Mouse (Mus musculus) CD4-positive helper T cell, adult 2 months (primary cell): Measurements from ENCODE around the gene Ccni.

Experiments
- DNase-seq: peaks from one replicate; pipeline ENCODE4 v3.0.0-alpha.2; 2012; ENCODE audit warnings: low read depth, missing footprints, low spot score

The Ccni gene

GRCm38 (mm10) chr5:93201181-93201580 is 5.1 kb downstream of the Ccni start:
- DNase-seq: no peak

GRCm38 (mm10) chr5:93198232-93198631 is 8.1 kb downstream of the Ccni start:
- DNase-seq: no peak

DNA sequence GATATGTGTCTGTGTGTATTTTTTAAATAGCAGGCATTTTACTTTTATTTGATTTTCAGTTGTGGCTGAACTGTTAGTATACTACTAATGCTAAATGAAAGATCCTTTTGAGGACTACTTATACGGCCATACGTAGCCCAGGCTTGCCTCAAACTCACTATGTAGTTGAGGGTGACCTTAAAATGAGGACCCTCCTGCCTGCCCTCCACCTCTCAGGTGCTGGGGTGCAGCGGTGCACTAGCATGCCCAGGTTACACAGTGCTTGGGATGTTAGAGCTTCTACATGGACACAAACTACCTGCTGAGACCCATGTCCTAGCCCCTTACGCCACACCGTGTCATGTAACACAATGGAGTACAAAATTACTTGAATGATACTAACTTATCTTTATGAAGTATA is 15.9 kb downstream of the Ccni start:
- DNase-seq: no peak

DNA sequence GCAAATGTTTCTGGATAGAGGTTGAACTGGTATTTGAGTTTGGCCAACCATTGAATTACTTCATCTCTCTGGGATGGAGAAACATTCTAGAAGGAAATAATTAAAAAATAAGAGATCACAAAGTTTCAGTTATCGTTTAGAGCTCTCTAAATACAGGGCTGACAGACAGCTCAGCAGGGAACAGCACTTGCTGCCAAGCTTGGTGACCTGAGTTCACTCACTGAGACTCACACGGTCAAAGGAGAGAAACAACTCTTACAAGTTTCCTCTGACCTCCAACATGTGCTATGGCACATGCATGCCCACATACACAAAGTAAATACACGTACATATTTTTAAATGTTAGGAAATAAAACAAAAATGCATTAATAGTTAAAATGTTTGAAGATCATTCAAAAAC is 16.7 kb downstream of the Ccni start:
- no peak for DNase-seq

GRCm38 (mm10) chr5:93184548-93184947 is 21.7 kb downstream of the Ccni start:
- no peak for DNase-seq

DNA sequence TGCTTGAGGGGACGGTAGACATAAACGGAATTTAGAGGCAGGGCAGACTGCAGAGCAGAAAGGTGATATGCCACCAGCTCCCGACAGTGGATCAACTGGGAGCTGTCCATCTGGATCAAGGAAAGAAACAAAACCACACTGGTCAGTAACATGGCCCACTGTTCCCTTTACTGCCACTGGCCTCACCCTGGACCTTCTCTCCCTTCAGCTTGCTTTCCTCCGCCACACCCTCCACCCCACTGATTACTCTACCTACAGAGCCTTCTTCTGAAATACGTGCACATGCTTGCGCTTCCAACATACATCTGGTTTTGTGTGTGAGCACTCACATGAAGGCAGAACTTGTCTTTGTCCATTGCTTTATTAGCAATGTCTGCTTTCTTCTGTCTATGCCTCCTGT is 23.0 kb downstream of the Ccni start:
- no peak for DNase-seq

GRCm38 (mm10) chr5:93180252-93180651 is 26.0 kb downstream of the Ccni start:
- DNase-seq: peak; percentile 51

DNA sequence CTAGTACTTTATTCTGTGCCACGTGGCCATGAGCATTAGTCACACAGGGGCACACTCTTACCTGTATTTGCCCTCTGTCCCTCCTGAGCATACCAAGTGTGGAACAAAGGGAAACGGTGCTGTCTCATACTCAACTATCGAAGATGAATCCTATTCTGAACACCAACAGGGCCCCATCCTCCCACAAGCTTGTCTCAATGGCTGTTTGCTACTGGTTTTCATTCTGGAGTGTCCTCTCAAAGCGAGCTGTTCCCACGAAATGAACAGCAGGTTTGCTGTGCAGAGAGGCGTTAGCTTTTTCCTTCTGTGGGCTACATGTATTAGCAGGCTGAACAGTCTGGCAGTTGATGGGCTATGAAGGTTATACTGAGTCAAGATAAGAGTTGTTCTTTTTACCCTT is 27.7 kb downstream of the Ccni start:
- DNase-seq: no peak

GRCm38 (mm10) chr5:93174675-93175074 is 31.6 kb downstream of the Ccni start:
- DNase-seq: no peak

GRCm38 (mm10) chr5:93172536-93172935 is 33.8 kb downstream of the Ccni start:
- DNase-seq: no peak

DNA sequence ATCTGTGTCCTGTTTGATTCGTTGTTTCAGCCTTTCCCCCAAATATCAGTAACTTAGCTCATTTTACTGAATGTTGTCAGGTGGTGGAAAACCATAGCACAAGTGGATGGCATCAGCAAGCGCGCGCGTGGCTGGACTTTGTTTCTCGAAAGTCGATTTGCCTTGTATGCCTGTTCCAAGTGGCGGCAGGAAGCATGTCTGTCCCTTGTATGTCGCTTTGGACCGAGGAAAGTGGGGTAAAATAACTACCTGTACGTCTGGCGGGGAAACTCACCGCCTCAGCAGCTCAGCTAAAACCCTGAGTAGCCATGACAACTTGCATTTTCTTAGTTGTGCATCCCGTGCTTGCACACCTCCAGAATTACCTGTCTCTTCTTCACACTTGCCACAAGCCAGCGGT is 34.9 kb downstream of the Ccni start:
- DNase-seq: no peak

GRCm38 (mm10) chr5:93168654-93169053 is 37.6 kb downstream of the Ccni start:
- no peak for DNase-seq

- no peak for DNase-seq
Observed at GRCm38 (mm10) chr5:93167919-93168516, 38.3 kb downstream of the Ccni start.

DNA sequence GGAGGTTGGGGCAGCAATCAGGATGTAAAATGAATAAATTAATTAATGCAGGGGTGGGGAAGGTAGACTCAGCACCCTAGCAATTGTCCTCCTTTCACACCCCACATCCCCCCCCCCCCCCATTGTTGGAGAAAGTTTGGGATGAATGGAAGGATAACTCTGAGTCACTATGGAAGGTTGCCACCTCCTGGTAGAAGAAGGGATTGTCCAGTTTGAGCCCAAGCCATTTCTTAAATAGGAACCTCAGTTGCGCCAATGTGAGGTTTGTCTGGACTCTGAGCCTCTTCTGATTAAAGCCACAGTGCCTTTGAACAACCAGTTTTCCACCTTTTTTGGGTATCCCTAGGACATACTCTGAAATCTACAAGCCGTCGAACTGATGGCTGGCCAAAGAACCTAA is 42.8 kb downstream of the Ccni start:
- peak; percentile 25 for DNase-seq

DNA sequence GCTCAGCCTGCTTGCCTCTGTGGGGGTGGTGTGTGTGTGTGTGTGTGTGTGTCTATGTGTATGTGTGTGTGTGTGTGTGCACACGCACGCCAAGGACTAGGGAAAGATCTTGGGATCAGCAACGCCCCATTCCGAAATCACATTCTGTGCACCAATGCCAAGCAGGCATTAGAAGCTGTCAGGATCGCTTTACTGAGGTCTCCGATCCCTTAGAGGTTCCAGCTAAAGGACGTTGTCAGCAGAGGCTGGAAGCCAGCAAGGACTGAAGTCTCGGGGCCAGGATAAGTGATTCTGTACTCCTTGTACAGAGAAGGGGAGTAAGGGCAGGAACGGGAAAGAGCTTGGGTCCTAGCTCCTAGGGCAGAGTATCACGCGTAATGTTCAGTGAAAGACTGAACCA is 51.9 kb downstream of the Ccni start:
- no peak for DNase-seq

DNA sequence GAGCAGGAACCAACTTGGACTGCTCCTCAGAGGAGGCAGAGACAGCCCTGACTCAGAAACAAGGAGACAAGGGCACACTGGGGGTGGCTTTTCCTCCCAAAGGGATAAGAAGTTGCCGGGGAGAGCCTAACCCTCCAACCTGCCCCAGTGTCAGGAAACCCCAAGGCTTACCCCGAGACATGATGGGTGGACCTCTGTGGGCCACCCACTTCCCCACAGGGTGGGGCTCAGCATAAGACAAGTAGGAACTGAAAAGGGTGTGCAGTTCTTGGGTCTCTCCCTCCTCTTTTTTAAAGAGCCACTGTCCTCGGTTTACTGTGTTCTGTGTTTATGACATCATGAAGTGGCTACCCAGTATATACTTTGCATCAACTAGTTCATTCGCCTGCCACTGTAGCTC is 53.8 kb downstream of the Ccni start:
- peak; percentile 73 for DNase-seq

- peak; percentile 65 for DNase-seq
Observed at GRCm38 (mm10) chr5:93151985-93152384, 54.3 kb downstream of the Ccni start.

DNA sequence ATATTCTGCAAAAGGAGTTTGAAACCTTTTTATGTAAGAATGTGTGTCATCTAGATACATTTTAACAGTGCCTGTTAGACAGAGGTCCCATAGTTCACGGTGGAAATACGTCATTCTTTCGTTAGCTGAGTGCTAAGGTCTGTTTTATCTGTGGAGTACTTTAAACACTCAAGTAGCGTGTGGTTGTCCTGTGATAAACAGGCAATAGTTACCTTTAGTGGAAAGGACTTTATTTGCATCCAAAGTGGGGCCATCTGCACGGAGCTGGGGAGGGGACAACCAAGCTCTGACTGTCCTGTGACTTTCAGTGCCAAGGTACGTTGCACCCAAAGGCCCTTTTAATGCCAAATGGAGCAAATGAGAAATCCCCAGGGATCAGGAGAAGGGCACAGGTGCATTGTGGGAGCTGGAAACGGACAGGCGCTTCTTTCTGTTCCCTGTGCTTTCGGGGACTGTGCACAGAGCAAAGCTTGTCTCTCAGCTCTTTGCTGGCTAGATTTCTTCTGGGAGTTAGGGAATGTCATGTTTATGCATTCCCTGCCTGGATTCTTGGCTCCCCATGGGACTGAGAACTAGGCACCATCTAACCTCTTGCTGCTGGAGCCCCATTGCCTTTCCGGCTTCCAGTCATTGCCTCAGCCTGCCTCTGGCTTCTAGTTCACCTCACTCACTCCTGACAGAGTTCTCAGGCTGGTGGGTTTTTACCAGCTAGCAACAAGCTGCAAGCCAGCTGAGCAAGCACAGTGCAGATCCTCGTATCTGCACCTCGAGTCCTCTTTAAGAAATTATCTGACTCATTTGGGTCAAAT is 56.1 kb downstream of the Ccni start:
- DNase-seq: no peak

GRCm38 (mm10) chr5:93145504-93145903 is 60.8 kb downstream of the Ccni start:
- DNase-seq: no peak

GRCm38 (mm10) chr5:93144874-93145273 is 61.4 kb downstream of the Ccni start:
- DNase-seq: no peak

DNA sequence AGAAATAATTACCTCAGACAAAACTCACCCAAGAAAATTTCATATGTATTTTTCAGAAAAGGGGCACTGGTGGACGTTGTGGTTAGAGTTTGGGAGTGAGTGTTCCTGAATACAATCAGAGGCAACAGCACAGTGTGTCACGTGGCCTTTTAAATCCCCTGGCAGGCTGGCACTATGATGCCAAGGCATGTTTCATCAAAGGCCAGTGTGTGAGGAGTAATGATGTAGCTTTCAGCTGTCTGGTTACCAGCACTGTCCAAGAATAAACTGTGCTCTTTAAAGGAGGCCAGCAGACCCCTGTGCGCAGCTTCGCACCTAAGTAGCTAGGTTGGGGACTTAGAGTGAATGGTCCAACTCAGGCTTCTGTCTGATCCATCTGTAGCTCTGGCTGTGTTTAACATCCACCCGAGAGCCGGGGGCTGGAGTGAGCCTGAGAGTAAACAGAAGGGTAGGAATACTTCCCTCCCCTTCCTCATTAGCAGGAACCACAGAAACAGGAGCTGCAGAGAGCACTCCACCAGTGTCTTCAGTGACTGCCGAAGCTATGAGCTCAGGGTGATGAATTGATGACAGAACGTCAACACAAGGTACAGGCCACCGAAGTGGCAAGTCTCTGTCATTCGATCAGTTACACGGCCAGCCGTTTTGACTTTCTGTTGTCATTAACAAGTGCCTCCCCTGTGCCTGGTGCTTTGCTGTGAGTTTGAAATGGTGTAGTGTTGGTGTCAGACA is 62.8 kb downstream of the Ccni start:
- no peak for DNase-seq

DNA sequence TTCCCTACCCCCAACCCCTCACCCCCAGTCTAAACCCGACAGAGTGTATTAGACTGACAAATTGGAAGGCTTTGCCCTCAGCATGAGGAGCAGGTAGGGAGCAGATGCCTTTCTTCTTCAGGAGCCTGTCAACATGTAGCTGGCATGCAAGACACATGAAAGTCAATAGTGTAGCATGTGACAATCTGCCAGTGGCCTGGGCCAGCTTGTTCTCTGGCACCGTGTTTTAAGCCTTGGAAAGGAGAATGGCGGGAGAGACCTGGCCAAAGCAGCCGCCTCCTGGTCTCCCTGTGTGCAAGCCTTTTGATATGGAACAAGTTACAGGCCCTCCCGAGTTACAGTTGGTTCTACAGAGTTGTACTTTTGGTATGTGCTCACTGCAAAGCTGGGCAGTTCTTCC is 65.5 kb downstream of the Ccni start:
- no peak for DNase-seq

- DNase-seq: no peak
Observed at GRCm38 (mm10) chr5:93139350-93139749, 66.9 kb downstream of the Ccni start.
